Mouse (Mus musculus): ENCODE measurements around the gene Adamts16. TPM values are rescaled to one million over a fixed set of nuclear protein-coding genes. Genes with fewer than 3 reads are reported as not detected.
A peak's percentile ranks its signal among the peaks of the same experiment; 100 is the strongest.

The Adamts16 gene
- polyA plus RNA-seq, 1 experiment from 2014 or later = 0.17 TPM

DNA sequence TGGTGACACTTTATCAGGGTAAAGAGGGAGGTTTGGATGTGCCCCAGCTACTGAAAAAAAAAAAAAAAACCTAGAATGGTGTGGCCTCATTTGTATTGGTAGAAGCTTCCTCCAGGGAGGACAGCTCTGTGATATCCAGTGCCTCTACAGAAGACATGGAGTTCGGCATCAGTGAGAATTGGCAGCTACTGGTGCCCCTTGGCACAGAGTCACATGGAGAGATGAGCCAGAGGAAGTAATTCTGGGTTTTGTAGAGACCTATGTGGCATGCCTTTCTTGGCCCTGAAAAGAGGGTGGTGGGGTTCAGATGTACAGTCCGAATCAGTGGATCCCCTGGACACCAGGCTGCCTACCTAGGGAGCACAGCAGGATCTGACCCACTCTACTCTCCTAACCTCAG is 122.8 kb downstream of the Adamts16 start:
- Histone ChIP-seq H3K4me3 (no peak overlapping the region), H3K27ac (no peak overlapping the region), H3K4me1 (no peaks in the 10 kb centered on the region), H3K36me3 (replicated peaks) (no peaks in the 10 kb centered on the region), H3K27me3 (ENCODE audit: poor library complexity, severe bottlenecking) (no peaks in the 10 kb centered on the region), H3K9me3 (no peaks in the 10 kb centered on the region)
- 77% methylated on average over 2 of the region's 2 CpGs for WGBS
- DNase-seq (ENCODE audit: extremely low spot score, low spot score) = no peak

DNA sequence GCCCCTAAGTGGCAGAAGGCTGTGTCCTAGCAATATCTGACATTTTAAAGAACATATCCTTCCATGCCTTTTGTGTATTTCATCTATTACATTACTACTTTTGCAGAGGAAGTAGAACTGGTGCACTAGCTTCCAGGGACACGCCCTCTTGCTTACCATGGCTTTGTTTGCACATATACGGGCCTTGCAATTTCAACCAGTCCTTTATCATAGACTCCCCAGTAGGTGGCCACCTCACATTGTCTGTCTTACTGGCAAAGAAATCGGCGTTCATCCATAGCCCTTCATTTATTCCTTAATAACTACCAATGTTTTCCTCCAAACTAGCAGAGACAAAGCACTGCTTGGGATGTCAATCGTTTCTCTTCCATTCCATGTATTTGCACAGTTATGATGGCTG is 125.6 kb downstream of the Adamts16 start:
- no peak for DNase-seq (ENCODE audit: extremely low spot score, low spot score)

DNA sequence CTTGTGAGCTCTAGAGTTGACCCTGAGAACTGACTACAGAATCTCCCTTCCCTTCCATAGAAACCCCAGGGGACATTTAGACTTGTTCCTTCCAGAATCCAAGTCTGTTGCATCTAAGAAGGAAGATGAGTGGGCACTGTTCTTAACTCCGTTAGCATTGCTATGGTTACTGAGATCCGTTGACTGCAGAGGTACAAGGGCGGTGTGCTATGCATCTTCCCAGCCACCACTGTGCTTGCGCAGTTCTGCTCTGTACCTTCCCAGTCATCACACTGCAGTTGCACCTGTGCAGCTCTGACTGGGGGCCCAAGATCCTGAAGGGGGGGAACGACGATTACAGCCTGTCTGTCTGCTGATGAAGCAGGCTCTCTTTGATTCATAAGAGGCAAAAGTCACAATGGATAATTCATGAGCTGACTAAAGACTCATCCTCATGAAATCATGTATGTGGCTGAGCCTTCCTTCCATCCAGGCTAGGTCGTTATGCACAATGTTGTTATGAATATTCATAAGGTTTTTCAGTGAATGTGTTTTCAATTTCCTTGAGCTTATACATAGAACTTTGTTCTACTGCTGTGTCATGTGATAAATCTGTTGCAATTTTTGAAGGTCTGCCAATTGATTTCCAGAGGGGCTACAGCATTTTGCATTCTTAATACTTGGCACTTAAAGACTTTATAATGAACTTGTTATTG is 127.4 kb downstream of the Adamts16 start:
- 89% methylated on average over 7 of the region's 7 CpGs for WGBS
- no peak overlapping the region for H3K27ac ChIP-seq
- H3K9me3 ChIP-seq = no peaks in the 10 kb centered on the region
- no peak for DNase-seq (ENCODE audit: extremely low spot score, low spot score)
- no peaks in the 10 kb centered on the region for H3K4me1 ChIP-seq
- H3K27me3 ChIP-seq (ENCODE audit: poor library complexity, severe bottlenecking) = no peaks in the 10 kb centered on the region
- H3K36me3 ChIP-seq (replicated peaks) = no peaks in the 10 kb centered on the region
- no peak overlapping the region for H3K4me3 ChIP-seq

More for the DNA sequence above, 125.6 kb downstream of the Adamts16 start:
- no peaks in the 10 kb centered on the region for H3K4me1 ChIP-seq
- no peak overlapping the region for H3K4me3 ChIP-seq
- 77% methylated on average over 5 of the region's 5 CpGs for WGBS
- H3K9me3 ChIP-seq = no peaks in the 10 kb centered on the region
- no peak overlapping the region for H3K27ac ChIP-seq
- no peaks in the 10 kb centered on the region for H3K36me3 ChIP-seq (replicated peaks)
- no peaks in the 10 kb centered on the region for H3K27me3 ChIP-seq (ENCODE audit: poor library complexity, severe bottlenecking)

DNA sequence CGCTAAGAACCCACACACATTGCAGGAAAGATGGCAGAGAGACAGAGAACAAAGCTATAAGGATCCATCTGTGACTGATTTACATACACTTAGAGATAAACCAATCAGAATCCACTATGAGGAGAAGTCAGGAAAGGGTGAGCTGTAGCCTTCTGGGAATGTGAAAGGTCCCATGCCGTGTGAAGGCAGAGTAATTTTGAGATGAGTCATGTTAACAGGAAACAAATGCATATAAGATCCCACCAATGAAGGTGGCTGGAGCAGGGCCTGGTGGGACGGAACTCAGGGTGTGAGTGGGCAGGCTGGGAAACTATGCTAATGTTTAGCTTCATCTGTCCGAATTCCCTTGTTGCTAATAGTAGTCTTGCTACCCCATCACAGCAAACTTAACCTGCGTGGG is 128.3 kb downstream of the Adamts16 start:
- Histone ChIP-seq H3K9me3 (no peaks in the 10 kb centered on the region), H3K4me1 (no peaks in the 10 kb centered on the region), H3K27me3 (ENCODE audit: poor library complexity, severe bottlenecking) (no peaks in the 10 kb centered on the region), H3K36me3 (replicated peaks) (no peaks in the 10 kb centered on the region), H3K4me3 (no peak overlapping the region), H3K27ac (no peak overlapping the region)
- WGBS = 80% methylated on average over 5 of the region's 5 CpGs
- DNase-seq (ENCODE audit: extremely low spot score, low spot score) = no peak

DNA sequence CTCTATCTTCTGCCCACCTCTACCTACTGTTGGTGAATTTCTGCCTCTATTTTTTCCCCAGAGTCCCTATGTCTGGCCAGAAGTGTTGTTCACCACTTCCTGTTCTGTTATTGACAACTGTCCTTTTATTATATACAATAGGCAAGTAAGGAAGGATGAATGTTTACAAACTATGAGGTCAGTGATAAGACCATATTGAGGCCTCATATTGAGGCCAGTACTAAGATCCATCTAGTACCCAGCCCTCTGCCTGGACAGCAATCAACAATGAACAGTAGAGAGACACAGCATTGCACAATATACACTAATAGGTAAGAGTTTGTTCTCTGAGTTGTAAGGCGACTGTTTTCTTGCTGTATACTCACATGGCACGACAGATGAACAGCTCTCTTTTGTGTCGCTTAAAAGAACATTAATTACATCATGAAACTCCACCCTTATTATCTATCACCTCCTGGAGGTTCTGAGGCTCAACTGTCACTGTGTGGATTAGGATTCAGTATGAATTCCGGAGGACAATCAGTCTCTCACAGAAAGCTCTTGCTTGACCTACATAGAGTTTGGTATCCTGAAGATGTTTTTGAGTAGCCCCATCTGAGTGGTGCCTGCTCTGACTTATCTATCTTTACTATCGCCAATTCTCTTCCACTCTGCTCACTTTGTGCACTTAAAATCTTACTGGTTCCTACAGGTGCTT is 134.3 kb downstream of the Adamts16 start:
- whole genome bisulfite sequencing = 90% methylated on average over 5 of the region's 5 CpGs
- H3K27ac ChIP-seq = no peak overlapping the region

DNA sequence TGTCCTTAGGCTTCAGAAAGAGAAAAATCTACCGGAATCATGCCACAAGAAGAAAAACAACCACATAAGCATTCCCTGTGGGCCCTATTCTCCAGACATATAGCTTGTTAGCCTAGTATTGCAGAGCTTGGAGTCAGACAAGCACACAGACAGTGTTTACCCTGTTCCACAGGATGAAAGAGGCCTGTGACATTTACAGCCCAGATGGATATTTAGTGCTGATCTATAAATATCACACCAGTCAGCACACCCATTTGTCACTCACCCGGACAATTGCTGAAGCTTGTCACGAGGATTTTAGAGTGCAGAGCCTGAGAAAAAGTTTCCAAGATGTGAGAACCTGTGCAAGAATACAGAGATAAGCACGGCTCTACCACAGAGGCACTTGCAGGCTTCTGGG is 138.7 kb downstream of the Adamts16 start:
- Histone ChIP-seq H3K9me3 (no peaks in the 10 kb centered on the region), H3K4me1 (no peaks in the 10 kb centered on the region), H3K27ac (no peak overlapping the region), H3K4me3 (no peak overlapping the region), H3K27me3 (ENCODE audit: poor library complexity, severe bottlenecking) (no peaks in the 10 kb centered on the region), H3K36me3 (replicated peaks) (no peaks in the 10 kb centered on the region)
- 88% methylated on average over 4 of the region's 4 CpGs for WGBS
- DNase-seq (ENCODE audit: extremely low spot score, low spot score) = no peak

More for the DNA sequence above, 134.3 kb downstream of the Adamts16 start:
- H3K36me3 ChIP-seq (replicated peaks) = no peaks in the 10 kb centered on the region
- no peaks in the 10 kb centered on the region for H3K9me3 ChIP-seq
- H3K27me3 ChIP-seq (ENCODE audit: poor library complexity, severe bottlenecking) = no peaks in the 10 kb centered on the region
- H3K4me3 ChIP-seq = no peak overlapping the region
- no peak for DNase-seq (ENCODE audit: extremely low spot score, low spot score)
- no peaks in the 10 kb centered on the region for H3K4me1 ChIP-seq

DNA sequence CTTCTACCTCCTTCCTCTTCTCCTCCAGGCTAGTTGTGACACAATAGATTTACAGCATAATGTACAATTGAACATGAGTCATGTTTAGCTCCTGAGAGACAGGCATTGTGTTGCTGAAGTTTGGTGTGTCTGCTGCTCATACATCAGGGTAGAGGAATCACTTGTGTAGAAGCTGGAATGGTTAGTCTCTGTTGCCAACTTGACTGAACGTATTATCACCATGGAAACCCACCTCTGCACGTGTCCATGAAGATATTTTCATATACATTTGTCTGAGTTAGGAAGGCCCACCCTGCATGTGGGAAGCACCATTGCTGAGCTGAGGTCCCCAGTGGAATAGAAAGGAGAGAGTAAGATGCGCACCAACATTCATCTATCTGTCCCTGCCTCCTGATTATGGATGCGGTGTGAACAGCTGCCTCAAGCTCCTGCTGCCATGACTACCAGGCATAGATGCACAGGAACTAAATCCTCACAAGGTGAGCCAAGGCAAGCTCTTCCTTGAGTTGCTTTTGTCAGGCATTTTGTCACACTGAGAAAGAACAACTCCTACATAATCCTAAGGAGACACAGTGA is 142.7 kb downstream of the Adamts16 start:
- no peaks in the 10 kb centered on the region for H3K27me3 ChIP-seq (ENCODE audit: poor library complexity, severe bottlenecking)
- no peaks in the 10 kb centered on the region for H3K4me1 ChIP-seq
- WGBS = 86% methylated on average over 4 of the region's 4 CpGs
- H3K27ac ChIP-seq = no peak overlapping the region
- no peak overlapping the region for H3K4me3 ChIP-seq
- no peak for DNase-seq (ENCODE audit: extremely low spot score, low spot score)
- no peaks in the 10 kb centered on the region for H3K9me3 ChIP-seq
- no peaks in the 10 kb centered on the region for H3K36me3 ChIP-seq (replicated peaks)

DNA sequence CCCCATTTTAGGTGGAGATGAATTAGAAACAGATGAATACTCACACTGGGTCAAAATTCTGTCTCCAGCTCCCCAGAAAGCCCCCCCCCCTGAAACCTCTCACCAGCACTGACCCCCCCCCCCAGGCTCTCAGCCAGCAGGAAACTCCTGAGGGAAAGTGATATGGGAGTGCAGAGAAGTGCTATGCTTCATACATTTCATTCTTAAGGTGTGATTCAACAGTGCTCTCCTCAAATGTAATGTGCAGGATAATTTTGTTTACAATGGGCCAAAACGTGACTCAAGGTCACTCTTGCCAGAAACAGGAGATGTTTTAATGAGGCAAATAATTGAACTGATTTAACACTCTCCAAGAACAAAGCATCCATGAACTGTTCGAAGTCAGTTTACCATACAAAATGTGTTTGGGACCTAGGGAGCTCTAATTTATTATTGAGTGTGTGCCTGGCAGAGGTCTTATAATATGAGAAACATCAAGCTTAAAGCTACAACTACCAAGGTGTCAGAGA is 152.1 kb downstream of the Adamts16 start:
- Histone ChIP-seq H3K27me3 (ENCODE audit: poor library complexity, severe bottlenecking) (no peaks in the 10 kb centered on the region), H3K27ac (no peak overlapping the region), H3K36me3 (replicated peaks) (no peaks in the 10 kb centered on the region), H3K4me1 (peaks cover 16% of the 10 kb centered on the region), H3K9me3 (no peaks in the 10 kb centered on the region), H3K4me3 (no peak overlapping the region)
- WGBS = 70% methylated on average over 2 of the region's 2 CpGs
- DNase-seq (ENCODE audit: extremely low spot score, low spot score) = no peak

DNA sequence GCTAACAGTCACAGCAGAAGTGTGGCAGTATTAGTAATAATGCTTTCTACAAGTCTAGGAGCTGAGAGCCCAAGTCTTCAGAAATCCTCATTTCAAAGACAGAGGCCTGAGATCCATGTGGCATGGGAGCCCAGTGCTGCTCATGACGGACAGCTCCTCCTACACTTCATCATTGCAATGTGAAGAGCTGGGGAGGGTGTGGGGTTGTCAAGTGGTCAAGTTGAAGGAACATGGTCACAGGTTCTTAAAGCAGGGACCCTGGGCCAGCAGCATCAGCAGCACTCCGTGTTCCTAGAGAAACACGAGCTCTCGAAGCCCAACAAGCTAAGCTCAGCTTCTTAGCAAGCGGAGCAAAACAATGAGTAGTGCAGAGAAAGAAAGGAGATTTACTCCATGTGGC is 155.8 kb downstream of the Adamts16 start:
- H3K9me3 ChIP-seq = no peaks in the 10 kb centered on the region
- H3K27me3 ChIP-seq (ENCODE audit: poor library complexity, severe bottlenecking) = no peaks in the 10 kb centered on the region
- peaks cover 16% of the 10 kb centered on the region for H3K4me1 ChIP-seq
- H3K4me3 ChIP-seq = no peak overlapping the region
- H3K27ac ChIP-seq = peak overlapping the region; percentile 26; the same call in 1 of the 2 replicates
- H3K36me3 ChIP-seq (replicated peaks) = no peaks in the 10 kb centered on the region
- WGBS = 82% methylated on average over 5 of the region's 5 CpGs
- DNase-seq (ENCODE audit: extremely low spot score, low spot score) = no peak

DNA sequence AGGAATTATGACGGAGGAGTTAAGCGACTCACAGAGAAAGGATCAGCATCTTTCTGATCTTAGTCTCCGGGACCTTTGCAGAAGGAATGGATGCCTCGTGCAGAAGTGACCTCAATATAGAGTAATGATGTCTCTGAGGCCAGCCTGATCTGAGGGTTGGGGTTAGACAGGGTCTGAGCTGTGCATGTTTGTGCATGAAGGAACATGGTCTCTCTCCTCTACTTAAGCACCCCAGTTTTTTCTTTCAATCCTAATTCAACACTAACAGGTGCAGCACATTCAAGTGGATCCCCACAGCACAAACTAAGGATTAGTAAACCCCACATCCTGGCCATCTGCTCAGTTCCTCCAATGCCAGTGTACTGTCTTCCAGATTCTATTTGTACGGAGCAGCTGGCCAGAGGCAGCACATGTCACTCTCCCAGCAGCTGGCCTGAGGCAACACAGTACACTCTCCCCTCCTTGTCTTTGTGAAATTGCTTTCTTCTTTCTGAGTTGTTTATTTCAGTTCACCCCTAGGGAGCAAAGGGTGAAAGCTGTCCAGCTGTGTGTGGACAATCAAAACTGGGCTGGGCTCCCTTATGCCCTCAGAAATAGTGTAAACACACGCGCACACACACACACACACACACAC is 156.5 kb downstream of the Adamts16 start:
- Histone ChIP-seq H3K9me3 (no peaks in the 10 kb centered on the region), H3K4me1 (peaks cover 16% of the 10 kb centered on the region), H3K36me3 (replicated peaks) (no peaks in the 10 kb centered on the region), H3K27ac (no peak overlapping the region; the same call in 1 of the 2 replicates), H3K27me3 (ENCODE audit: poor library complexity, severe bottlenecking) (no peaks in the 10 kb centered on the region), H3K4me3 (no peak overlapping the region)
- 73% methylated on average over 7 of the region's 7 CpGs for WGBS
- peak; percentile 17 for DNase-seq (ENCODE audit: extremely low spot score, low spot score)

DNA sequence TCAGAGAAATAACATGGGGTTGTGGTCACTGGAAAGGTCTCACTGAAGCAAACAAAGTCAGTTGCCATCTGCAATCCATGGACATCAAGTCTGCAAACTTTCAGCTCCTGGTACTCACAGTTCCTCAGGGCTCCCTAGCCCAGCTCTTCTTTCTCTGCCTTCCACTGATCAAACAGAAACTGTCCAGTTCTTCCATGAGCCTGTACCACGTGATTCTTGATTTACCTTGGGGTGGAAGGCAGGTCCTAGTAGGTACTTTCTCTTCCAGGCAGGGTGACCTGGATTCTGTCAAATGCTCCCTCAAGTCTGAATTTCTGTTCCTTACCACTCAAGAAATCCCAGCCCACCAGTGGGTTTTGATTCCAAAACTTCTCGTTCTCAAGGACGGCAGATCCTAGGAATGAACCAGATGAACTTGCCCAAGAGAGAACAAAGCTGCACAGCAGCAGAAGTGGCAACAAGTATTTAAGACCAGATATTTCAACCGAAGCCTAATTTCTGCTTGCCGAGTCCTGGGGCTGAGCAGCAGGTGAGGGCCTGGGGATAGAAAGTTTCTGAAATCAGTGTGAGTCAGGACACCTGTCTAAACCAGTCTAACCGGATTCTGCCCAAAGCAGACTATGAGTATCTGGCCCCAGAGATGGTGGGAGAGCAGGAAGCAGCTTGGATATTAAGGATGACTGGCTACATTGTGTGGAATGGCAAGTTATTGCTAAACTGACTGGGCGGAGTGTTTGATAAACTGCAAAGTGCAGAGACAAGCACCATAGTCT is 160.0 kb downstream of the Adamts16 start:
- peaks cover 12% of the 10 kb centered on the region for H3K4me1 ChIP-seq
- H3K27me3 ChIP-seq (ENCODE audit: poor library complexity, severe bottlenecking) = no peaks in the 10 kb centered on the region
- DNase-seq (ENCODE audit: extremely low spot score, low spot score) = no peak
- H3K27ac ChIP-seq = no peak overlapping the region
- no peak overlapping the region for H3K4me3 ChIP-seq
- no peaks in the 10 kb centered on the region for H3K9me3 ChIP-seq
- H3K36me3 ChIP-seq (replicated peaks) = no peaks in the 10 kb centered on the region
- WGBS = 79% methylated on average over 7 of the region's 7 CpGs

DNA sequence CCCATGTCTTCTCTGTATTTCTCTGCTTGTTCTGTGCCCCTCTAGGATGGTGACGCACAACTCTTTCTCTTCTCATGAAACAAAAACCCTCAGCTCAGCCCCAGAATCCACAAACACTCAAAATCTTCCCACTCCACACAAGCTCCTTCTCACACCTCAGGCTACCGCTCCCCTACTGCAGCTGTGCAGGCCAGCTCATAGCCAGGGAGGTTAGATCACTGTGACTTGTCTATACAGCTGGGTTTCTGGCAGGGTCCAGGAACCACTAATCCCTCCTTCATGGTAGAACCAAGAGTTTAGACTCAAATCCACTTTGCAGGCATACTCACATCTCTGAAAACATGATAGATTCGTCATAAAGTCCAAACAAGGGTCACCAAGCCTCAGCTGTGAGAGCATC is 161.3 kb downstream of the Adamts16 start:
- no peaks in the 10 kb centered on the region for H3K27me3 ChIP-seq (ENCODE audit: poor library complexity, severe bottlenecking)
- no peak overlapping the region for H3K4me3 ChIP-seq
- peaks cover 4% of the 10 kb centered on the region for H3K4me1 ChIP-seq
- DNase-seq (ENCODE audit: extremely low spot score, low spot score) = no peak
- H3K27ac ChIP-seq = no peak overlapping the region
- H3K9me3 ChIP-seq = no peaks in the 10 kb centered on the region
- 89% methylated on average over 3 of the region's 3 CpGs for WGBS
- no peaks in the 10 kb centered on the region for H3K36me3 ChIP-seq (replicated peaks)
